Mouse (Mus musculus) heart, postnatal 0 days (tissue): ENCODE data around the gene St6galnac3. TPM values are rescaled to one million over a fixed set of nuclear protein-coding genes. Genes with fewer than 3 reads are reported as not detected.
"Not testable (repeated sequence)": the region's sequence is repeated elsewhere in the genome, so short reads cannot be mapped to it uniquely, and the experiment has no call there.

Experiments used
- ATAC-seq: fragments of 200-750 bp; cut with Nextera tagmentation; 2 replicates; pipeline ENCODE4 v1.8.0; 2017; ENCODE audit warnings: low read depth, moderate number of reproducible peaks, moderate library complexity; ENCODE audit not compliant: insufficient read depth
- DNase-seq: peaks from one replicate; pipeline ENCODE4 v3.0.0-alpha.2; 2016; ENCODE audit warnings: low spot score
- H3K27ac ChIP-seq: fragments of 300-500 bp; sonication (generic); 2 replicates; pipeline ENCODE4 v1.5.1; 2014; ENCODE audit warnings: low read depth, mild to moderate bottlenecking
- H3K27me3 ChIP-seq: fragments of 300-500 bp; sonication (generic); 2 replicates; pipeline ENCODE4 v1.6.1; 2014; ENCODE audit warnings: low read length, mixed read lengths; ENCODE audit not compliant: control insufficient read depth, insufficient read depth
- H3K36me3 ChIP-seq: fragments of 300-500 bp; sonication (generic); replicated peaks from 2 replicates; pipeline ENCODE4 v1.6.1; 2014; ENCODE audit warnings: low read length, mixed read lengths; ENCODE audit not compliant: control insufficient read depth, insufficient read depth
- H3K4me1 ChIP-seq: fragments of 300-500 bp; sonication (generic); 2 replicates; pipeline ENCODE4 v1.6.1; 2014; ENCODE audit warnings: antibody characterized with exemption; ENCODE audit not compliant: control insufficient read depth, insufficient read depth
- H3K4me2 ChIP-seq: fragments of 300-500 bp; sonication (generic); 2 replicates; pipeline ENCODE4 v1.6.1; 2014; ENCODE audit warnings: low read depth, mild to moderate bottlenecking, low read length, moderate library complexity
- H3K4me3 ChIP-seq: fragments of 300-500 bp; sonication (generic); 2 replicates; pipeline ENCODE4 v1.5.1; 2014; ENCODE audit warnings: low read depth, low read length
- H3K9ac ChIP-seq: fragments of 300-500 bp; sonication (generic); replicated peaks from 2 replicates; pipeline ENCODE4 v1.6.1; 2014; ENCODE audit warnings: low read depth, low read length, mixed read lengths
- H3K9me3 ChIP-seq: fragments of 300-500 bp; sonication (generic); replicated peaks from 2 replicates; pipeline ENCODE4 v1.6.1; 2016; ENCODE audit warnings: low read length; ENCODE audit not compliant: control insufficient read depth
- CTCF ChIP-seq: IDR thresholded peaks from 2 replicates; pipeline ENCODE4 v1.5.1; 2016; ENCODE audit warnings: antibody characterized with exemption, control low read depth, low read depth
- EP300 ChIP-seq: IDR thresholded peaks from 2 replicates; pipeline ENCODE4 v1.6.1; 2016; ENCODE audit warnings: antibody characterized with exemption, low read depth
- WGBS: fragments of 180-500 bp; shearing (Covaris S2); extraction: QIAGEN DNeasy Blood & Tissue Kit; methylation state at CpG from one replicate; pipeline ENCODE4 v1.1.7; 2014; 5-methylcytosine and 5-hydroxymethylcytosine counted together
- polyA plus RNA-seq: library from polyadenylated mRNA; unstranded; fragments of >200 nt; fragmentation: Nextera tagmentation; extraction: Ambion mirVana; gene quantifications from 2 replicates; pipeline ENCODE4 v1.2.1, GENCODE M21; 2015
- total RNA-seq: library from RNA; depleted of rRNA; stranded (reverse); fragments of >200 nt; gene quantifications from 2 replicates; pipeline ENCODE4 v1.2.3, GENCODE M21; 2014; ENCODE audit warnings: low replicate concordance

Gene St6galnac3
- total and polyA plus RNA-seq, 2 experiments from 2014 or later = 9.7 to 22.5 TPM

- Histone ChIP-seq H3K9me3 (peaks cover 6% of the 10 kb centered on the region; the same call in 1 of the 2 replicates), H3K9ac (no peak overlapping the region), H3K4me3 (no peak overlapping the region), H3K4me1 (no peaks in the 10 kb centered on the region), H3K4me2 (no peak overlapping the region), H3K27me3 (no peaks in the 10 kb centered on the region), H3K36me3 (no peaks in the 10 kb centered on the region), H3K27ac (no peak overlapping the region)
- DNase-seq (no peak), ATAC-seq (no peak)
- TF ChIP-seq EP300 (no peak), CTCF (no peak)
- WGBS = 68% methylated on average over 9 of the region's 9 CpGs
Observed at GRCm38 (mm10) chr3:153394224-153394623, 330.8 kb downstream of the St6galnac3 start.

DNA sequence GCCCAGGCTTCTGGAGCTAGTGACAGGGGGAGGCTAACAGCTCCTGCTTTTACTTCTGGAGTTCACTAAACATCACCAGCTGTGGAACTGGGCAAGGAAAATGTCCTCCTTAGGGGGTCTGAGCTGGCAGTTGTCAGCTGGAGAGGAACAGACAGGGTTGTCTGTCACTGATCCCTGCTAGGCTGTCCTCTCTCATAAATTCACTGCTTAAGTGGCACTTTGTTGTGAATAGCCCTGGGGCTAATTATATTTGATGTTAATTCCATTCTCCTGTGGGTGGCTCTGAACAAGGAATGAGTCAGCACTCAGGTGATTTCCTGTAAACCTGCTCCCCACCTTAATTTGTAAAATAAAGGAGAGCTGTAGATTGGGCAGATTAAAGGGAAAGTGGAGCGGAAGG, 333.5 kb downstream of the St6galnac3 start:
- not testable (repeated sequence) for ATAC-seq, H3K27me3 ChIP-seq, DNase-seq, H3K36me3 ChIP-seq, H3K4me1 ChIP-seq, H3K4me3 ChIP-seq, H3K4me2 ChIP-seq, H3K9me3 ChIP-seq, H3K27ac ChIP-seq, H3K9ac ChIP-seq
- 89% methylated on average over 1 of the region's 1 CpGs for WGBS

- not testable (repeated sequence) for H3K4me3 ChIP-seq, H3K9me3 ChIP-seq, H3K27me3 ChIP-seq, H3K4me2 ChIP-seq, H3K4me1 ChIP-seq, DNase-seq, H3K9ac ChIP-seq, H3K27ac ChIP-seq, ATAC-seq, H3K36me3 ChIP-seq
- WGBS = 93% methylated on average over 5 of the region's 5 CpGs
Observed at GRCm38 (mm10) chr3:153384651-153385050, 340.3 kb downstream of the St6galnac3 start.

GRCm38 (mm10) chr3:153383656-153384055, 341.3 kb downstream of the St6galnac3 start:
- no peak overlapping the region for H3K27ac ChIP-seq
- H3K4me3 ChIP-seq = no peak overlapping the region
- H3K4me1 ChIP-seq = no peaks in the 10 kb centered on the region
- H3K9ac ChIP-seq = no peak overlapping the region
- no peaks in the 10 kb centered on the region for H3K36me3 ChIP-seq
- DNase-seq (no peak), ATAC-seq (no peak)
- TF ChIP-seq EP300 (no peak), CTCF (no peak)
- WGBS = 81% methylated on average over 2 of the region's 2 CpGs
- no peaks in the 10 kb centered on the region for H3K27me3 ChIP-seq
- no peaks in the 10 kb centered on the region for H3K9me3 ChIP-seq
- no peak overlapping the region for H3K4me2 ChIP-seq

DNA sequence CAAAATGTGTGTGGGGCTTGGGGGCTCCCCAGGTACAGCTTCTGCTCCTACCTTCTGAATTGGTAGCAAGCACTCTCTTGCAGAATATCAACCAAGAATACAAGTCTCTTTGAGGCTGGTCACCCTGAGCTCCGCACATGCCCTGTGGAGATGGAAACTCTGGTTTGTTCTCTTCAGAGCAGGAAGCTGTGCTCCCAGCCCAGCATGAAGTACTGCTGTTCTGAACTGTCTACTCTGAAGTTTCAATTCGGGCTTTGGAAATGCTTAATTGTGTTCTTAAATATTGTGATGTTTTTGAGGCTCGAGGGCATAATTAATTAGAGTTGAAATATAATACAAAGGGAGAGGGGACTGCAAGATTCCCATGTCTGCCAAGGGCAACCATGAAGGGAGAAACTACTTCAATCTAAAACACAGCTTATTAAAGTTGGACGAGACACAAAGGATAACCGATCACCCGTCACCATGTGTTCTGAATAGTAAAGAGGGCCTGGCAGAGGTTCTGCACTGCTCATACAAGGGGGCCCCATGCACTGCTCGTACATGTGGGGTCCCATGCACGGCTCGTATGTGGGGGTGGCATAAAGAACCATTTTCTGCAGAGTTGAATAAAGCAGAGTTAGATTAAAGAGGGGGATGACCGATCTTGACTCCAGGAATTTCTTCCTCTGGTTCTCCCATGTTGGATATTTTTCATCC, 359.8 kb downstream of the St6galnac3 start:
- no peak overlapping the region for H3K27ac ChIP-seq
- no peak overlapping the region for H3K4me3 ChIP-seq
- TF ChIP-seq EP300 (no peak), CTCF (no peak)
- 77% methylated on average over 10 of the region's 10 CpGs for WGBS
- no peaks in the 10 kb centered on the region for H3K36me3 ChIP-seq
- H3K9ac ChIP-seq = no peak overlapping the region
- ATAC-seq = no peak
- H3K4me2 ChIP-seq = no peak overlapping the region
- no peaks in the 10 kb centered on the region for H3K4me1 ChIP-seq
- H3K9me3 ChIP-seq = no peaks in the 10 kb centered on the region
- DNase-seq = no peak
- H3K27me3 ChIP-seq = no peaks in the 10 kb centered on the region

DNA sequence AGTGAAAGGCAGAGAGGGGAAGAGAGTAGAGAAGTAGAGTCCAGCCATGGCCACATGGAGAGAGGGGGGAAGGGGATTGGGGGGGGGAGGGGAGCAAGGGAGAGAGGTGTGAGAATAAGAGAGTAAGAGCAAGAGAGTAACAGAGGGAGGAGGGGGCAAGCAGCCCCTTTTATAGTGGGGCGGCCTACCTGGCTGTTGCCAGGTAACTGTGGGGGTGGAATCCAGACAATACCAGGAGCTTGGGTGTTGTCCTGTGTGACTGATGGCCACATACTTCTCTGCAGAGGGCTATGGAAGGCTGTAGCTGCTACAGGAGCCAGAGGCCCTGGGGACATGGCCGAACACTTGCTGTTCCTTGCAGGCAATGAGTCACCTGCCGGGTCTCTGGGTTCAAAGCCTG, 360.6 kb downstream of the St6galnac3 start:
- Histone ChIP-seq H3K36me3 (no peaks in the 10 kb centered on the region), H3K27ac (no peak overlapping the region)

More for the DNA sequence above, 360.6 kb downstream of the St6galnac3 start:
- no peak overlapping the region for H3K4me2 ChIP-seq
- no peak overlapping the region for H3K9ac ChIP-seq
- H3K4me3 ChIP-seq = no peak overlapping the region
- TF ChIP-seq CTCF (no peak), EP300 (no peak)
- ATAC-seq (no peak), DNase-seq (no peak)
- no peaks in the 10 kb centered on the region for H3K4me1 ChIP-seq
- H3K9me3 ChIP-seq = no peaks in the 10 kb centered on the region
- WGBS = 95% methylated on average over 3 of the region's 3 CpGs
- H3K27me3 ChIP-seq = no peaks in the 10 kb centered on the region
